Mouse (Mus musculus) layer of hippocampus, adult 6 months (tissue): ENCODE results near the gene Ganc. TPM values are rescaled to one million over a fixed set of nuclear protein-coding genes. Genes with fewer than 3 reads are reported as not detected.

Experiments used
- long read RNA-seq, 2 experiments: library from polyadenylated mRNA; unstranded; transcript quantifications; one replicate each; pipeline ENCODE4 v2.0.0; 2019 to 2020
- polyA plus RNA-seq: library from polyadenylated mRNA; unstranded; fragments of <200 nt; fragmentation: Nextera tagmentation; gene quantifications from 2 replicates; pipeline ENCODE4 v1.2.3, GENCODE M21; 2021

Gene Ganc
- 4.7 and 5.8 TPM in 2 replicates for polyA plus RNA-seq
- long read RNA-seq, experiment 1, full-length matches to known transcripts = 4 of 11 reads
- long read RNA-seq, experiment 1, partial matches to known transcripts = 3 of 11 reads
- long read RNA-seq, experiment 1, other reads (novel, unspliced or antisense) = 4 of 11 reads
- long read RNA-seq, experiment 2, full-length matches to known transcripts = 18 of 31 reads
- long read RNA-seq, experiment 2, partial matches to known transcripts = 3 of 31 reads
- long read RNA-seq, experiment 2, other reads (novel, unspliced or antisense) = 10 of 31 reads

GRCm38 (mm10) chr2:120403653-120403985, at the start of gene Ganc:
Ganc (plus strand) TSS chr2:120403896.

GRCm38 (mm10) chr2:120403986-120404822, 508 bp downstream of the Ganc start, which contains the start of gene Tmem87a:
Tmem87a (minus strand) TSS chr2:120404113.

GRCm38 (mm10) chr2:120455719-120456118, 52.0 kb downstream of the Ganc start, which contains the start of gene Capn3:
Capn3 (plus strand) TSS chr2:120456019.

Other genes with a start within 250 kb of the Ganc start
- gene Ehd4, start 249.3 kb upstream of the Ganc start, polyA plus RNA-seq = 7.5 and 8.0 TPM in 2 replicates
- gene Pla2g4e, start 158.6 kb upstream of the Ganc start, polyA plus RNA-seq = 1.4 and 2.5 TPM in 2 replicates
- gene Pla2g4d, start 114.7 kb upstream of the Ganc start, polyA plus RNA-seq = 0.04 TPM in 1 of 2 replicates, not detected in the other
- gene Pla2g4f, start 89.7 kb upstream of the Ganc start, polyA plus RNA-seq = not detected in 2 replicates
- gene Vps39, start 50.8 kb upstream of the Ganc start, polyA plus RNA-seq = 25.0 and 26.8 TPM in 2 replicates
- gene Tmem87a, start 217 bp downstream of the Ganc start, polyA plus RNA-seq = 2.5 and 4.1 TPM in 2 replicates
- 10.4 TPM in 2 replicates for gene Capn3, start 52.1 kb downstream of the Ganc start, polyA plus RNA-seq
- gene Zfp106, start 159.9 kb downstream of the Ganc start, polyA plus RNA-seq = 98.4 and 110 TPM in 2 replicates
- gene Snap23, start 163.8 kb downstream of the Ganc start, polyA plus RNA-seq = 7.6 and 10.2 TPM in 2 replicates
- gene Haus2, start 205.5 kb downstream of the Ganc start, polyA plus RNA-seq = 11.6 and 12.9 TPM in 2 replicates
- 52.5 and 58.4 TPM in 2 replicates for gene Lrrc57, start 205.6 kb downstream of the Ganc start, polyA plus RNA-seq
- 0.46 and 0.80 TPM in 2 replicates for gene Stard9, start 225.2 kb downstream of the Ganc start, polyA plus RNA-seq